Mouse (Mus musculus): ENCODE measurements around the gene Mgat4a. TPM values are rescaled to one million over a fixed set of nuclear protein-coding genes. Genes with fewer than 3 reads are reported as not detected.

Gene Mgat4a
- 15.7 and 23.4 TPM in 2 replicates for total RNA-seq (2014; rRNA removed)
- polyA plus RNA-seq (2015; fragmentation: Nextera tagmentation; extraction: Ambion mirVana) = 5.0 and 8.2 TPM in 2 replicates

DNA sequence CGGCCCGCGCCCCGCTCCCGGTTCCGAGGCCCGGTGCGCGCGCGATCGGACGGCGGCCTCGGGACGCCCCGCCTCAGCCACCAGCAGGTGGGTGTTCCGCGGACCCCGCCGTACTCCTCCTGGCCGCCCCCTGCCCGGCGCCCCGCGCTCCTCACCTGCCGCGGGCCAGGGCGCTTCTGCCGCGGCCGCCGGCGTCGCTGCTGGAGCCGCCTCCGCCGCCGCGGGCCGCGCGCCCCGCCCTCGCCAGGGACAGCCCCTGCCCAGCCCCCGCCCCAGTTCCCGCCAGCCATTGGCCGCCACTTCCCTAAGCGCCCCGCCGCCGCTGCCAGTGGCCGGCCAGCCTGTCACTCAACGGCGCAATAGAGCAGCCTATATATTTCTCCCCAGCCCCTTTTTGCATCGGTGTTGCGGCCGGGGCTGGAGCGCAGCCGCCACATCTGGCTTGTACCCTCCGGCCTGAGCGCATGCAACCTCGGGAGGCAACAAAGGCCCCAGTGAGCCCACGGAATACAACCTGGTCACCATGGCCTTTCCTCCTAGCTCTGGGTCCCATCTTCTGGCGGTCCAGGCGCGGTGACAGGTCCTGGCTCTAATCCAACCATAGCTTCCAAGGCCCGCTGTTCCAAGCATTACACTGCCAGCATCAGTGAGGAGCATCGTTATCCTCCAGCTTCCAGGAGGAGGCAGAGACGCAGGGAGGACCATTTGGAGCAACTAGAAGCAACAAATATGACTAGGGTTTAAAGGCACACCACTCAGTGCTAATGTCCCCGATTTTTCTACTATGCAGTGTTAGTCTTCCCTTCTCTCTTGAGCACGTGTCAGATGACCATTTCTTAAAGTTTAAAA, at the start of gene Mgat4a:
Gene Mgat4a, minus strand, starts transcription at position 207 of the 849 bp plus-strand sequence.
- TF ChIP-seq CTCF (IDR thresholded peaks at IDR 0.05; ENCODE audit: low read depth) = no peak; the same call in 1 of the 2 replicates
- 1% methylated on average over 53 of the region's 72 CpGs for WGBS

DNA sequence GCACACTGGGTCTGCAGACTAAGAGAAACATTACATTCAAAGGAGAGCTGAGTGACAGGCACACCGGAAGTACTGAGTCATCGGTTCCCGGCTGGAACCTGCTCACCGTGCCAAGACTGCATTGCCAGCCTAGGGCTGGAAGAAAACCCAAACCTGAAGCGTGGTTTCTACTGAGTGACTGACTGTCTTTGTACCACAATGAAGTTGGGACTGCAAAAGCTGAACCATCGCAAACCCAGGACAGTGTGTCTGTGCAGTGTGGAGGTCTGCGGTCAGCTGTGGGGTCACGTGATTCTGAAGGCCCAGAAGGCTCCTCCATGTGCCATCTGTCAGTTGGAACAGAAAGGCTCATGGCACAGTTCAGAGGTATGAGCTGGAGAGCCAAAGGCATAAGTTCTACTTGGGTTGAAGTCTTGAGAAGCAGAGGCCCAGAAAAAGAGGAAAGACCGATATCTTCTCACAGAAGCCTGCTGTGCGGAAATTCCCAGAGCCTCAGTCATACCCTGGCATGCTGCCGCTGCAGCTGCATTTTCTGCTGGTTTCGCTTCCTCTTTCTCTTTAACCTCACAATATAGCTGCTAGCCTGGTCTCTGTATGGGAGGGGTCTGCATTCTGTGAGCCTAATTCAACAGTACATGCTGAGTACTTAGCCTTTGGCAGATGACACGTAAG, 45.1 kb upstream of the Mgat4a start:
- DNase-seq = no peak
- no peaks in the 10 kb centered on the region for H3K4me1 ChIP-seq (ENCODE audit: insufficient read depth)
- WGBS = 67% methylated on average over 13 of the region's 13 CpGs

More for the DNA sequence above, at the start of gene Mgat4a:
- Histone ChIP-seq H3K4me1 (ENCODE audit: insufficient read depth) (peaks cover 5% of the 10 kb centered on the region; the same call in 1 of the 2 replicates), H3K9me3 (ENCODE audit: low read length) (no peaks in the 10 kb centered on the region), H3K4me2 (ENCODE audit: low read depth) (peak within 1 kb of the TSS; percentile 74), H3K27ac (ENCODE audit: low read depth, low read length) (peak within 1 kb of the TSS; percentile 86), H3K36me3 (ENCODE audit: insufficient read depth) (no peaks in the 10 kb centered on the region), H3K27me3 (ENCODE audit: insufficient read depth, low read length) (no peaks in the 10 kb centered on the region), H3K4me3 (ENCODE audit: low read depth, low read length) (peak within 1 kb of the TSS; percentile 77), H3K9ac (peak within 1 kb of the TSS; percentile 72)
- DNase-seq (peak; percentile 96), ATAC-seq (peak; percentile 99)

DNA sequence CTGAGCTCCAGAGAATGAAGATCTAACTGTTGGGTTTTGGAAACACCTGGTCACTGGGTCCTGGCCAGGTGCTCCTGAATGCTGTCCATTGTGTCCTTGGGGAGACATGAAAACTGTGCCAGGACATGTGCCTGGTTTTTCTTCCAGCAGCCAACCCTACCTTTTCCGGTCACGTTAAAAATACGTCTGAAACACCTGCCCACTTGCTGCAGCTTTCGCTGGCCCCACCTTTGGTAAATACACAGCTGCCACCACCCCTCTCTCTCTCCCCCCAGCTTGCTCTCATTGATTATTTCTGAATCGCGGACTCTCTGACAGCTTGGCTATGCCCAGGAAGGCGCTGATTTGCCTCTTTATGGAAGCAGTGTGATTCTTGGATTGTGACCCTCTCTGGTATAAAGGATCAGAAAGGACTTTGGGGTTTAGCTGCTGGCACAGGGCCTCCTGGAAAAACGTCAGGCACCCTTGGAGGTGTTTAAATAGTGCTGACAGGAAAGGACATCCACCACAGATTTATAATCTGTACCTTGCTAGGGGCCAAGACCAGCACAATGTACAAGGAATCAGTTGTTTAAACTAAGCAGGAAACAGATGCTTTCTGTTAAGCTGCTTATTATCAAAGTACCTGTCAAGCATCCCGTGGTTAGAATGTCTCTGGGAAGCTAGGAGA, 43.1 kb upstream of the Mgat4a start:
- Histone ChIP-seq H3K4me1 (ENCODE audit: insufficient read depth) (no peaks in the 10 kb centered on the region), H3K27me3 (ENCODE audit: insufficient read depth, low read length) (no peaks in the 10 kb centered on the region), H3K9me3 (ENCODE audit: low read length) (no peaks in the 10 kb centered on the region), H3K36me3 (ENCODE audit: insufficient read depth) (no peaks in the 10 kb centered on the region), H3K9ac (no peak overlapping the region), H3K4me2 (ENCODE audit: low read depth) (no peak overlapping the region), H3K4me3 (ENCODE audit: low read depth, low read length) (no peak overlapping the region), H3K27ac (ENCODE audit: low read depth, low read length) (no peak overlapping the region)
- 65% methylated on average over 9 of the region's 9 CpGs for WGBS
- TF ChIP-seq CTCF (IDR thresholded peaks at IDR 0.05; ENCODE audit: low read depth) = no peak
- ATAC-seq (no peak), DNase-seq (no peak)

More for the DNA sequence above, 45.1 kb upstream of the Mgat4a start:
- peak; percentile 29; the same call in 1 of the 2 replicates for ATAC-seq
- Histone ChIP-seq H3K27me3 (ENCODE audit: insufficient read depth, low read length) (no peaks in the 10 kb centered on the region), H3K4me2 (ENCODE audit: low read depth) (no peak overlapping the region), H3K27ac (ENCODE audit: low read depth, low read length) (no peak overlapping the region), H3K4me3 (ENCODE audit: low read depth, low read length) (no peak overlapping the region), H3K36me3 (ENCODE audit: insufficient read depth) (no peaks in the 10 kb centered on the region), H3K9me3 (ENCODE audit: low read length) (no peaks in the 10 kb centered on the region), H3K9ac (no peak overlapping the region)
- TF ChIP-seq CTCF (IDR thresholded peaks at IDR 0.05; ENCODE audit: low read depth) = no peak

DNA sequence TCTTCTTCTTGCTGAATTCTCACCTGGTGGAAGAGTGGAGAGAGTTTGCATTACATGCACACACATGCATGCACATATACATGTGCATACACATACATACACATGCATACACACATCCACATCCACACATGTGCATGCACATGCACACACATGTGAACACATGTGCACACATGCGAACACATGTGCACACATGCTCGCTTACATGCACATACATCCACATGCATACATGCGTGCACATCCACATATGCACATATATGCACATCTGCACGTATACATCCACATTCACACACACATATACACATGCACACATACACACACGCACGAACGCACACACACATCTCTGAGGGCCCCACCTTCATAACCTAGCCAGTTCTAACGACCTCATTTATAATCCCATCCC, 42.4 kb upstream of the Mgat4a start:
- WGBS = 92% methylated on average over 8 of the region's 8 CpGs
- TF ChIP-seq CTCF (IDR thresholded peaks at IDR 0.05; ENCODE audit: low read depth) = no peak
- Histone ChIP-seq H3K27ac (ENCODE audit: low read depth, low read length) (no peak overlapping the region), H3K27me3 (ENCODE audit: insufficient read depth, low read length) (no peaks in the 10 kb centered on the region), H3K4me3 (ENCODE audit: low read depth, low read length) (no peak overlapping the region), H3K4me2 (ENCODE audit: low read depth) (no peak overlapping the region), H3K9ac (no peak overlapping the region), H3K36me3 (ENCODE audit: insufficient read depth) (no peaks in the 10 kb centered on the region), H3K4me1 (ENCODE audit: insufficient read depth) (no peaks in the 10 kb centered on the region), H3K9me3 (ENCODE audit: low read length) (no peaks in the 10 kb centered on the region)
- no peak for ATAC-seq
- DNase-seq = no peak

DNA sequence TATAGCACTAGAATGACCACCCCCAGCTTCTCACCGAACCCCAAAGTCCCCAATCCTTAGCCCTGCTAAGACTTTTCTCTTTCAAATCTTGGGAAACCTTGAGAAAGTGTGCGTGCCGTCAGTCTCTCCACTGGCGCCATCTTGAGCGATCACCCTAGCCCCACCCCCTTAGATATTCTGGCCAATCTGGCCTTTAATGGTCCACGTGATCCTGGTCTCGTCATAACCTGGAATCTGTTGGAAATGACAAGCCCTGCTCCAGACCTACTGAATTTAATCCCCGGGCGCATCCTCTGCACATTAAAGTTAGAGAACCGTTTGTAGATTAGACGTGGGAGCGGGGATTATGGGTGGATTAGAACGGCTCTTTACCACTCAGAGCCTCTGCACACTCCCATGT, 38.9 kb upstream of the Mgat4a start:
- Histone ChIP-seq H3K4me1 (ENCODE audit: insufficient read depth) (no peaks in the 10 kb centered on the region), H3K4me2 (ENCODE audit: low read depth) (no peak overlapping the region), H3K27ac (ENCODE audit: low read depth, low read length) (no peak overlapping the region), H3K9ac (no peak overlapping the region), H3K36me3 (ENCODE audit: insufficient read depth) (no peaks in the 10 kb centered on the region), H3K27me3 (ENCODE audit: insufficient read depth, low read length) (no peaks in the 10 kb centered on the region), H3K9me3 (ENCODE audit: low read length) (no peaks in the 10 kb centered on the region), H3K4me3 (ENCODE audit: low read depth, low read length) (no peak overlapping the region)
- no peak for DNase-seq
- WGBS = 96% methylated on average over 13 of the region's 13 CpGs
- no peak for ATAC-seq
- TF ChIP-seq CTCF (IDR thresholded peaks at IDR 0.05; ENCODE audit: low read depth) = no peak

DNA sequence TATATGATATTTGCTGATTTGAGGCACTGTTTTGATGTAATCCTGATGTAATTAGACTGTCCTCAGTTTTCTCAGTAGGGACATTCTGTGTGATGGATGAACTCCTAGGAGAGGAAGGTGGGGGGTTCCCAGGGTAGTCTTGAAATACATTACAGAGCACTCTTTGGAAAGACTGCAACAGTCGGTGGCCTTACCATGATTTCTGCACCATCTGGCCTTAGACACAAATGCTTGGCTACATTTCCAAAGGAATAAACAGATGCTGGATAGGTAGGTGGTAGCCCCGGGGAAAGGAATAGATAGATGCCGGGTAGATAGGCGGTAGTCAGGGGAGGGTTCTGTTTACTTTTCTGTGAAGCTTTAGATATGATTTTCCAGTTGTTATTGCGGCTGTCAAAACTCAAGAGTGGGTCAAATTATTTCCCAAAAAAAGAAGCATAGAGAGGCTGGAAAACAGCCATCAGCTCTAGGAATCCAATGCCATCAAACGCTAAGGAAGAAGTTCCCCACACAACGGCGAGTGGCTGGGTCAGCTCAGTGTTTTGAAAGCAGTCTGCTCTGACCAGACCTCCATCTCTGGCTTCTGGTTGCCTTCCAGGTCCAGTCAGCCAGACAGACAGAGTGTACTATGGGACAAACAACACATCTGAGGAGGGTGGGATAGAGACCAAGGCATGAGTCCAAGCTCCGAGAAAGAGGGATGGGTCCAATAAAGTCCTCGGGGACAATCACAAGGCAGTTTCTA, 31.9 kb upstream of the Mgat4a start:
- H3K4me2 ChIP-seq (ENCODE audit: low read depth) = no peak overlapping the region
- no peaks in the 10 kb centered on the region for H3K4me1 ChIP-seq (ENCODE audit: insufficient read depth)
- DNase-seq (no peak), ATAC-seq (no peak)
- TF ChIP-seq CTCF (IDR thresholded peaks at IDR 0.05; ENCODE audit: low read depth) = no peak
- no peaks in the 10 kb centered on the region for H3K36me3 ChIP-seq (ENCODE audit: insufficient read depth)
- no peak overlapping the region for H3K9ac ChIP-seq
- H3K27ac ChIP-seq (ENCODE audit: low read depth, low read length) = no peak overlapping the region
- 82% methylated on average over 10 of the region's 10 CpGs for WGBS
- H3K9me3 ChIP-seq (ENCODE audit: low read length) = no peaks in the 10 kb centered on the region
- H3K27me3 ChIP-seq (ENCODE audit: insufficient read depth, low read length) = no peaks in the 10 kb centered on the region
- no peak overlapping the region for H3K4me3 ChIP-seq (ENCODE audit: low read depth, low read length)
